Mouse (Mus musculus): Measurements from ENCODE around the gene Itgb2. TPM values are rescaled to one million over a fixed set of nuclear protein-coding genes. Genes with fewer than 3 reads are reported as not detected.

Itgb2 gene
- polyA plus RNA-seq, 1 experiment from 2014 or later: 2.4 TPM

DNA sequence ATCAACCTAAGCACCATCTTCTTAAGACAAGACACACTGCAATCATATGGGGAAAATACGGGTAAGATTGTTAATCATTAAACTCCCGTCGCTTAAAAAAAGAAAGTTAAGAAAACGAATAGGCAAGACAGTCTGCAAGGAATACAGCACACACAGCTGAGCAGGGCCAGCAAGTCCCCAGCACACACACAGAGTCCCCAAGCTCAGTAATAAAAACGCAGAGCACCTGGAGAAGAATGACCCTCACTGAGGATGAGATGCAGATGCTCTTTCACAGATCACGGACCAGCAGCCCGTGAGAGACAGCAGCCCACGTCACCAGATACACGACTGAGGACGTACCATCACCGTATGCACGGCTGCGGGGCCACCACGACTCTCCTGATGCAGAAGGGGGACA is 29.4 kb upstream of the Itgb2 start:
- Histone ChIP-seq H3K27ac (ENCODE audit: low read depth, low read length) (no peak overlapping the region), H3K27me3 (ENCODE audit: control insufficient read depth, insufficient read depth, low read length) (no peaks in the 10 kb centered on the region), H3K36me3 (ENCODE audit: control insufficient read depth, insufficient read depth, low read length) (peaks cover 22% of the 10 kb centered on the region), H3K4me3 (ENCODE audit: low read depth, low read length) (no peak overlapping the region), H3K4me1 (ENCODE audit: control insufficient read depth, insufficient read depth, low read length) (no peaks in the 10 kb centered on the region; the same call in 1 of the 2 replicates), H3K4me2 (no peak overlapping the region), H3K9me3 (replicated peaks; ENCODE audit: control insufficient read depth, low read length) (no peaks in the 10 kb centered on the region), H3K9ac (ENCODE audit: low read depth, low read length) (no peak overlapping the region)
- 81% methylated on average over 14 of the region's 14 CpGs for WGBS (ENCODE audit: insufficient replicate concordance)
- no peak for ATAC-seq (replicated peaks; ENCODE audit: insufficient number of reproducible peaks, low FRiP score, low TSS enrichment)

DNA sequence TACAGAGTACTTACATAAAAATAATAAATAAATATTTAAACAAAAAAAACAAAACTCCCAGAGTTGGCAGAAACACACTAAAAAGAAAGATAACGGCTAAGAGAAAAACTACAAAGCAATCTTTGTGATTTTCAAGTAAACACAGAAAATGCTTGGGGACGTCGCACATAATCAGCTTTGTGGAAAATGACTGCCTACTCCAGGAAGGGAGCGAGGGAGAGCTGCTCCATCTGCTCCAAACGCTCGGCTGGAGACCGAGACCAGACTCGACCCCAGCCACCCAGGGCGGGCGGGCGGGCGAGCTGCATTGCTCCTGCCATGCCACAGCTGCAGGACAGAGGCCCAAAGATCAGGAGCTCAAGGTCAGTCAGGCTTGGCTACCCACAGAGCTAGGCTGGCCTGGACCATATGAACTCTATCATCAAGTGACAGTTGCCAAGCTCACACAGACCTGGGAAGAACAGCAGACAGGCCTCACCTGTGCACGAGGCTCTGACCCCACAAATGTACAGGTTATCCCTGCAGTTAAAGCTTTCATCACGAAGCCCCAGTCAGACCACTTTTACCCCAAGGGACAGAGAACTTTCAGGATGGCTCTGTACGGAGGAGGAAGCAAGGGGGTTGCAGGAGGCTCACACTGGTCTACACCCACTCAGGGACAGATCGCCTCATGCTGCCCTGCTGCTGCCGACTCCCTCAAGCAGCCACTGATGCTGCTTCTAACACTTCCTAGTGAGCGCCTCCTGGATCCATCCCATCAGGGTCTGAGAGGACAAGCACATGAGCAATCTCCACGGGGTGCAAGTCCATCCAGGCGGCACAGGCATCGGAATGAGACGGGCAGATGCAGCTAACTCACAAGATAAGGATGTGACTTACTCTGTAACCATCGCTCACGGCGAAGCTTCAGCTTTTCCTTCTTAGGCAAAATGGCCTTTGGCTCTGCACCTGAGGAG is 26.8 kb upstream of the Itgb2 start:
- WGBS (ENCODE audit: insufficient replicate concordance): 83% methylated on average over 25 of the region's 25 CpGs
- no peak overlapping the region for H3K4me2 ChIP-seq
- no peaks in the 10 kb centered on the region for H3K9me3 ChIP-seq (replicated peaks; ENCODE audit: control insufficient read depth, low read length)
- no peaks in the 10 kb centered on the region; the same call in 1 of the 2 replicates for H3K4me1 ChIP-seq (ENCODE audit: control insufficient read depth, insufficient read depth, low read length)
- no peaks in the 10 kb centered on the region for H3K27me3 ChIP-seq (ENCODE audit: control insufficient read depth, insufficient read depth, low read length)
- no peak overlapping the region for H3K4me3 ChIP-seq (ENCODE audit: low read depth, low read length)
- no peak for ATAC-seq (replicated peaks; ENCODE audit: insufficient number of reproducible peaks, low FRiP score, low TSS enrichment)
- no peak overlapping the region for H3K27ac ChIP-seq (ENCODE audit: low read depth, low read length)
- peaks cover 19% of the 10 kb centered on the region for H3K36me3 ChIP-seq (ENCODE audit: control insufficient read depth, insufficient read depth, low read length)
- H3K9ac ChIP-seq (ENCODE audit: low read depth, low read length): no peak overlapping the region

DNA sequence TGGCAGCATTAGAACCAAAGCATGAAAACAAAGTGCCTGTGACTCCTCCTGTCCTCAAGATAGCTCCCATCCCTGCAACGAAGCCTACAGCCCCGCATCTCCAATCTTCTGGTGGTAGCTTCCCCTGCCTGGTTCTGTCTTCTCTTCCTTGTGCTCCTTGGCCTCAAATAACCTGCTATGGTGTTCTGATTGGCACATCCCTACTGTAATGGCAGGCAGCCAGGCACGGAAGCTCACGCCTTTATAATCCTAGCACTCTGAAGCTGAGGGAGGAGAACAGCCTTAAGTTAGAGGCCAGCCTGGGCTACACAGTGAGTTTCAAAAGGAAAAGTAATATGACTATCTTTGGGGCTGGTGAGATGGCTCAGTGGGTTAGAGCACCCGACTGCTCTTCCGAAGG is 25.9 kb upstream of the Itgb2 start:
- Histone ChIP-seq H3K9ac (ENCODE audit: low read depth, low read length) (no peak overlapping the region), H3K4me2 (no peak overlapping the region), H3K27me3 (ENCODE audit: control insufficient read depth, insufficient read depth, low read length) (no peaks in the 10 kb centered on the region), H3K36me3 (ENCODE audit: control insufficient read depth, insufficient read depth, low read length) (peaks cover 17% of the 10 kb centered on the region), H3K4me1 (ENCODE audit: control insufficient read depth, insufficient read depth, low read length) (no peaks in the 10 kb centered on the region; the same call in 1 of the 2 replicates), H3K9me3 (replicated peaks; ENCODE audit: control insufficient read depth, low read length) (no peaks in the 10 kb centered on the region), H3K4me3 (ENCODE audit: low read depth, low read length) (no peak overlapping the region), H3K27ac (ENCODE audit: low read depth, low read length) (no peak overlapping the region)
- ATAC-seq (replicated peaks; ENCODE audit: insufficient number of reproducible peaks, low FRiP score, low TSS enrichment): no peak
- 86% methylated on average over 6 of the region's 6 CpGs for WGBS (ENCODE audit: insufficient replicate concordance)

DNA sequence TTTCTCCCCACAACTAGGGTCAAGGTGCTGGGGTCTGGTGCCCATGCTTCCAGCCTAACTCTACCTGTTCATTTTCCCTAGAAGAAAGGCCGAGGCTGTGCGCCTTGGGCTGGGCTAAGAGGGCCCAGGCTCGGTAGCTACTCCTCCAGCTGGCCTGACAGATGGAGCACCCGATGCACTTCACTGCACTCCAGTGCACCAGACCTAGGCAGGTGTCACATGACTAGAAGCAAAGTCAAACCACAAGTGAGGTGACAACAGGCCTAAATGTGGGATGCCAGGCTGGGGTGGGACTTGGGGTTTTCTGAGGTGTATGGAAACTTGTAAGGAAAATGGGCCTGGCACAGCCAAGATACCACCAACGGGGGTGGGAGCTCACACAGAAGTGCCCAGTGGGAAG is 23.5 kb upstream of the Itgb2 start:
- no peak overlapping the region for H3K9ac ChIP-seq (ENCODE audit: low read depth, low read length)
- peaks cover 11% of the 10 kb centered on the region; the same call in 1 of the 2 replicates for H3K36me3 ChIP-seq (ENCODE audit: control insufficient read depth, insufficient read depth, low read length)
- H3K4me2 ChIP-seq: no peak overlapping the region
- 88% methylated on average over 5 of the region's 5 CpGs for WGBS (ENCODE audit: insufficient replicate concordance)
- peaks cover 5% of the 10 kb centered on the region; the same call in 1 of the 2 replicates for H3K4me1 ChIP-seq (ENCODE audit: control insufficient read depth, insufficient read depth, low read length)
- H3K27me3 ChIP-seq (ENCODE audit: control insufficient read depth, insufficient read depth, low read length): no peaks in the 10 kb centered on the region
- H3K27ac ChIP-seq (ENCODE audit: low read depth, low read length): no peak overlapping the region
- no peak for ATAC-seq (replicated peaks; ENCODE audit: insufficient number of reproducible peaks, low FRiP score, low TSS enrichment)
- no peak overlapping the region for H3K4me3 ChIP-seq (ENCODE audit: low read depth, low read length)
- H3K9me3 ChIP-seq (replicated peaks; ENCODE audit: control insufficient read depth, low read length): no peaks in the 10 kb centered on the region

DNA sequence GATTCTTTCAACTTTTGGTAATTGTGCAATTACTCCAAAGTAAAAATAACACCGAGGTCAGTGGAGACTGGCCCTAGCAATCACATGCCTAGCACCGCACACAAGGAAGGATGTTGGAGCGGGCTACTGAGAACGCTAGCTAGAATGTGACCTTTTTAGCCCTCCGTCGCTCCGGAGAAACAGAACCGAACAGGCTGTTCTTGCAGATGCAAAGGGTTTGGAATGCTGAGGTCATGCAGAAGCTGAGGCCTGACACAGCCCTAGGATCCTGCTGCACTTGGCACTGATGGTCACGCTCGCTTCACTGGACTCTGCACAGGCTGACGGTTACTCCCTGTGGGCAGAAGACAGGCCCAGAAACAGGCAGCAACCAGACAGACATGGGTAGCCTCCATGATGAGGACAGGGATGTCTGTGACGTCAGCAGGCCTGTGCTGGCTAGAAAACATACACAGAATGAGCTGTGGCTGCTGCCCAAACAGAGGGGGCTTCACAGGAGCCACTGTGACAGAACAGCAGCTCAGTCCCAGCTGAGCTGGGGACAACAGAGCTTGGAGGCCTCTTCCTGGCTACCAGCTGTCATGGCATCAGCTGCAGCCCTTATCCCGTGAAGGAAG is 23.0 kb upstream of the Itgb2 start:
- Histone ChIP-seq H3K9ac (ENCODE audit: low read depth, low read length) (no peak overlapping the region), H3K27ac (ENCODE audit: low read depth, low read length) (no peak overlapping the region), H3K27me3 (ENCODE audit: control insufficient read depth, insufficient read depth, low read length) (no peaks in the 10 kb centered on the region), H3K9me3 (replicated peaks; ENCODE audit: control insufficient read depth, low read length) (no peaks in the 10 kb centered on the region), H3K4me2 (no peak overlapping the region), H3K36me3 (ENCODE audit: control insufficient read depth, insufficient read depth, low read length) (peaks cover 11% of the 10 kb centered on the region), H3K4me3 (ENCODE audit: low read depth, low read length) (no peak overlapping the region), H3K4me1 (ENCODE audit: control insufficient read depth, insufficient read depth, low read length) (peaks cover 5% of the 10 kb centered on the region; the same call in 1 of the 2 replicates)
- 88% methylated on average over 13 of the region's 13 CpGs for WGBS (ENCODE audit: insufficient replicate concordance)
- ATAC-seq (replicated peaks; ENCODE audit: insufficient number of reproducible peaks, low FRiP score, low TSS enrichment): no peak

DNA sequence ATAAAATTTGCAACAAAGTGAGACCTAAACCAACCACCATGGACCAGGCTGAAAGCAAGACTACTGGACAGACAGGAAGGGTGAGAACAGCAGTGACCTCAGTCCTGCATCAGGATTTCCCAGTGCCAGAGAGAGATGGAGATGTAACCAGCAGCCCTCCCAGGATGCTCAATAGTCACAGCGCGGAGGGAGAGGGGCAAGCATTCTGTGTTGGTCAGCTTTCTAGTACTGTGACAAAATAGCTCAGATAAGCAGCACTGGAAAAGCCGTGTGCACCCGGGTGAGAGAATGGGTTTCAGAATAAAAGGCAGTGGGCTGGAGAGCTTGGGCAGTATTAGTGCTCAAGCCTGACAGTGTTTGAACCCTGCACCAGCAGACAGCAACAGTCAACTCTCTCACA is 22.3 kb upstream of the Itgb2 start:
- H3K9ac ChIP-seq (ENCODE audit: low read depth, low read length): no peak overlapping the region
- H3K4me3 ChIP-seq (ENCODE audit: low read depth, low read length): no peak overlapping the region
- no peak overlapping the region for H3K27ac ChIP-seq (ENCODE audit: low read depth, low read length)
- H3K27me3 ChIP-seq (ENCODE audit: control insufficient read depth, insufficient read depth, low read length): no peaks in the 10 kb centered on the region
- WGBS (ENCODE audit: insufficient replicate concordance): 89% methylated on average over 4 of the region's 4 CpGs
- H3K4me1 ChIP-seq (ENCODE audit: control insufficient read depth, insufficient read depth, low read length): peaks cover 5% of the 10 kb centered on the region; the same call in 1 of the 2 replicates
- ATAC-seq (replicated peaks; ENCODE audit: insufficient number of reproducible peaks, low FRiP score, low TSS enrichment): no peak
- no peak overlapping the region for H3K4me2 ChIP-seq
- H3K36me3 ChIP-seq (ENCODE audit: control insufficient read depth, insufficient read depth, low read length): peaks cover 14% of the 10 kb centered on the region
- no peaks in the 10 kb centered on the region for H3K9me3 ChIP-seq (replicated peaks; ENCODE audit: control insufficient read depth, low read length)

DNA sequence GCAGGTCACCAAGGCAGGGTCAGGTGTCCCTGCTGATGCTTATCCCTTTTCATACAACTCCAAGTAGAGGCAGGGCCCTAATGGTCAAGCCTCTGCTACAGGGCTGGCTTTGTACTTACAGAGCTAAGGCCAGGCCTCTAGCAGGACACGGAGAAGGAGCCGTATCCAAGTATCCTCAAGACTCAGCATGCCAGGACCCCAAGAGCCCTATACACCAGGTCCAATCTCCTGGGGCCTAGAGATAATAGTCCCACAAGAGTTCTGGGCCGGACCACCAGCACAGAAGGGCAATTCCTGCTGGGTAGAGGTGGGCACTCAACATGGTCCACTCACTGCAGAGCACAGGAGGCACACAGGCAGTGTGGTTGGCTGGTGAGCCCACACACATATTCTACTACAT is 21.3 kb upstream of the Itgb2 start:
- Histone ChIP-seq H3K4me2 (no peak overlapping the region), H3K27me3 (ENCODE audit: control insufficient read depth, insufficient read depth, low read length) (no peaks in the 10 kb centered on the region), H3K9ac (ENCODE audit: low read depth, low read length) (0 out of 2 replicates have a peak overlapping the region, but pooled peaks have one; percentile 5), H3K4me1 (ENCODE audit: control insufficient read depth, insufficient read depth, low read length) (peaks cover 5% of the 10 kb centered on the region; the same call in 1 of the 2 replicates), H3K9me3 (replicated peaks; ENCODE audit: control insufficient read depth, low read length) (no peaks in the 10 kb centered on the region), H3K27ac (ENCODE audit: low read depth, low read length) (no peak overlapping the region), H3K4me3 (ENCODE audit: low read depth, low read length) (no peak overlapping the region), H3K36me3 (ENCODE audit: control insufficient read depth, insufficient read depth, low read length) (peaks cover 10% of the 10 kb centered on the region)
- 93% methylated on average over 3 of the region's 3 CpGs for WGBS (ENCODE audit: insufficient replicate concordance)
- ATAC-seq (replicated peaks; ENCODE audit: insufficient number of reproducible peaks, low FRiP score, low TSS enrichment): no peak

DNA sequence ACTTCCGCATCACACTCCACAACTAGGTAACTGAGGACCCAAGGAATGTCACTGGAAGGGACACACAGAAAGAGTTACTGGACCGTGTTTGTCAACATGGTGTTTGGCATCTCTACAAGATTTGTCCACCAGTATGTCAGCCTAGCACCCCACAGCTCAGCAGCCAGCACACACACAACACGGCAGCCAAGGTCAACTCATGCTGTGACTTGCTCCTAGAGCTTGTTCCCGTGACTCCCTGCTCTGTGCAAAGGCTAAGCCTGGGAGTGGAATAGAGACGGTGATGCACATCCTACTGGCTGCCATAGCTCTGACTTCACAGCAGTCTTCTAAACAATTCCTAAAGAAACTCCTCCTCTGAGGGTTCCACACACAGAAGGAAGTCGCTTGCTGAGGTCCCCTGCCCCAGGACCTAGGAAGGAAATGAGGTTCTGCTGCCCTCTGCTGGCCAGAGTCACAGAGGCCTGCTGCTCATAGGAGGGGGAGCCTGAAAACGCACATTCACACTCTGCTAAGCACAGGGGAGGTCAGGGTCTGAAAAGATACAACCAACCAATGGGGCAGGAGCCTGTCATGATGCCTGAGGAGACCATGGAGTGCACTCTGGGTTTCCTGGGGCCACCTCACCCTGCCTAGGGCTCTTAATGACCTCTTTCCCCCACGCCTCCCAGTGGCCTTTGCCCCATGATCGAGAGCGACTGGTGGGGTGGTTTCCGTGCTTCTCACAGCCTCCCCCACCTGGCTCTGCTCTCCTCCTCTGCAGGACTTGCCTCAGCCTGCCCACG is 20.5 kb upstream of the Itgb2 start:
- Histone ChIP-seq H3K36me3 (ENCODE audit: control insufficient read depth, insufficient read depth, low read length) (peaks cover 15% of the 10 kb centered on the region), H3K9ac (ENCODE audit: low read depth, low read length) (no peak overlapping the region; the same call in 1 of the 2 replicates), H3K27ac (ENCODE audit: low read depth, low read length) (no peak overlapping the region), H3K4me3 (ENCODE audit: low read depth, low read length) (no peak overlapping the region), H3K4me1 (ENCODE audit: control insufficient read depth, insufficient read depth, low read length) (peaks cover 8% of the 10 kb centered on the region), H3K4me2 (no peak overlapping the region), H3K27me3 (ENCODE audit: control insufficient read depth, insufficient read depth, low read length) (no peaks in the 10 kb centered on the region), H3K9me3 (replicated peaks; ENCODE audit: control insufficient read depth, low read length) (no peaks in the 10 kb centered on the region)
- WGBS (ENCODE audit: insufficient replicate concordance): 54% methylated on average over 12 of the region's 12 CpGs
- peak; percentile 51; the same call in 1 of the 2 replicates for ATAC-seq (replicated peaks; ENCODE audit: insufficient number of reproducible peaks, low FRiP score, low TSS enrichment)

Measured in heart, embryonic 11.5 days (tissue).